Mouse (Mus musculus) heart, postnatal 0 days (tissue): ENCODE measurements around the gene Amn1.

Experiments used
- CTCF ChIP-seq: IDR thresholded peaks from 2 replicates; pipeline ENCODE4 v1.5.1; 2016; ENCODE audit warnings: antibody characterized with exemption, control low read depth, low read depth
- EP300 ChIP-seq: IDR thresholded peaks from 2 replicates; pipeline ENCODE4 v1.6.1; 2016; ENCODE audit warnings: antibody characterized with exemption, low read depth

GRCm38 (mm10) chr6:149145143-149145542, 43.4 kb downstream of the Amn1 start:
- TF ChIP-seq EP300 = no peak
- no peak for TF ChIP-seq CTCF
